Mouse (Mus musculus): Measurements from ENCODE around the gene Aasdh.

DNA sequence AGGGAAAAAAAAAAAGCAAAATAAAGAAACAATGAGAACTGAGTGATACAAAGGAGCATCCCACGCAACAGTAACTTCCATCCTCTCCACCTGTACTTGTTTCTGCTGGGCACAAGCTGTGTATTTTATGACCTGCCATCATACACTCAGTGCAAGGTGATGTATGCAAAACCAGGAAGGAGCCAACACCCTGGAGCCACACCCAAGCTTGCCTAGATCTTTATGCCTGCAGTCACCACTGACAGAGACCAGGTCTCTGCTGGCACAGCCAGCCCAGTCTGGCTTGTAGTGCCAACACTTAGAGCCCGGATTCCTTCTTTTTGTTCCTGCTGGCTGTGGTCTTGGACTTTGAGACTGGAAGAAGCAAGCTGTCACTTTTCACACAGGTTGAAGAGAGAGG, 63.5 kb downstream of the Aasdh start:
- no peak for TF ChIP-seq GATA1 (IDR thresholded peaks at IDR 0.05; ENCODE audit: borderline replicate concordance, low read length)
- TF ChIP-seq FLI1 (IDR thresholded peaks at IDR 0.05; ENCODE audit: low read length), result no peak

Measured in megakaryocyte, embryonic 14.5 days (primary cell).